Mouse (Mus musculus) neural tube, embryonic 12.5 days (tissue): ENCODE measurements around the gene Dnaic2. TPM values are rescaled to one million over a fixed set of nuclear protein-coding genes. Genes with fewer than 3 reads are reported as not detected.
A peak's percentile ranks its signal among the peaks of the same experiment; 100 is the strongest.

ENCODE experiments used
- ATAC-seq: fragments of 200-750 bp; cut with Nextera tagmentation; 2 replicates; pipeline ENCODE4 v1.8.0; 2017; ENCODE audit warnings: low read depth, mild to moderate bottlenecking, moderate TSS enrichment, moderate library complexity; ENCODE audit not compliant: low FRiP score
- H3K27ac ChIP-seq: fragments of 300-500 bp; sonication (generic); 2 replicates; pipeline ENCODE4 v1.5.1; 2016
- H3K27me3 ChIP-seq: fragments of 300-500 bp; sonication (generic); replicated peaks from 2 replicates; pipeline ENCODE4 v1.6.1; 2016; ENCODE audit warnings: mild to moderate bottlenecking
- H3K36me3 ChIP-seq: fragments of 300-500 bp; sonication (generic); 2 replicates; pipeline ENCODE4 v1.6.1; 2016; ENCODE audit warnings: mild to moderate bottlenecking
- H3K4me1 ChIP-seq: fragments of 300-500 bp; sonication (generic); 2 replicates; pipeline ENCODE4 v1.6.1; 2016
- H3K4me2 ChIP-seq: fragments of 300-500 bp; sonication (generic); replicated peaks from 2 replicates; pipeline ENCODE4 v1.6.1; 2016; ENCODE audit warnings: mild to moderate bottlenecking
- H3K4me3 ChIP-seq: fragments of 300-500 bp; sonication (generic); 2 replicates; pipeline ENCODE4 v1.5.1; 2016
- H3K9ac ChIP-seq: fragments of 300-500 bp; sonication (generic); 2 replicates; pipeline ENCODE4 v1.6.1; 2016; ENCODE audit warnings: mild to moderate bottlenecking
- H3K9me3 ChIP-seq: fragments of 300-500 bp; sonication (generic); 2 replicates; pipeline ENCODE4 v1.6.1; 2016; ENCODE audit warnings: mild to moderate bottlenecking
- WGBS: fragments of 180-500 bp; shearing (Covaris S2); methylation state at CpG from one replicate; pipeline ENCODE4 v1.1.7; 2016; 5-methylcytosine and 5-hydroxymethylcytosine counted together
- polyA plus RNA-seq: library from polyadenylated mRNA; unstranded; fragments of >200 nt; fragmentation: Nextera tagmentation; extraction: Ambion mirVana; gene quantifications from 2 replicates; pipeline ENCODE4 v1.2.1, GENCODE M21; 2016

The Dnaic2 gene
- polyA plus RNA-seq, 1 experiment from 2014 or later: 4.2 TPM

DNA sequence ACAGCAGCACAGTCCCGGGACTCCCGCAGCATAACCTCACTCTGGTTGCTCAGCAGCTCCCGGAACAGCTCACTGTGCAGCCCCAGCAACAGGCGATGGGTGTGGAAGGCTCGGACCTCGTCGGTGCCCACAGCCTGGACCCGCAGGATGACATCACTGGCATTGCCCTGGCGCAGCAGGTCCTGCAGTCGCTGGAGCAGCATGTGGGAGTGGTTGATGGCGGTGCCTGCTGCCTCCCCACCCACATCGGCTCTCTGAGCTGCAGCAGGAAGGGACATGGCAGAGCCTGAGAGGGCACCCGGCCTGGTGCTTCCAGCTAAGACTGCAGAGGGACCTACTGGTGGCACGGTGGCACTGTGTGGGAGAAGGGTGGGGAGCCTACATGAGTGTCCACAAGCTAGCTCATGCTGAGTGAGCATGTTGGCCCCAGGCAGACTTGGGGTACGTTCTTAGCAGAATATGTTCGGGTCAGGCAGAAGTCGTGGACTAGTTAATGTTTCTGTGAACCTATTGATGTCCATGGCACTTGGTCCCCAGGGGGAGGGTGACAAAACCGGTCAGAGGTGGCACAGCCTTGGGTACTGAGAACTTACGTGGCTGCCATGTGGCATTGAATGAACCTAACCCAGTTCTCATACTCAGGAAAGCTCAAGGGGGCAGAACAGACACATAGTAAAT, 66.8 kb downstream of the Dnaic2 start:
- ATAC-seq: no peak
- Histone ChIP-seq H3K4me2 (peak overlapping the region; percentile 95), H3K9me3 (no peaks in the 10 kb centered on the region), H3K4me3 (peak overlapping the region; percentile 21), H3K4me1 (peaks cover 75% of the 10 kb centered on the region), H3K36me3 (no peaks in the 10 kb centered on the region), H3K9ac (no peak overlapping the region; the same call in 1 of the 2 replicates), H3K27me3 (peaks cover 42% of the 10 kb centered on the region), H3K27ac (no peak overlapping the region)
- WGBS: 53% methylated on average over 19 of the region's 19 CpGs

DNA sequence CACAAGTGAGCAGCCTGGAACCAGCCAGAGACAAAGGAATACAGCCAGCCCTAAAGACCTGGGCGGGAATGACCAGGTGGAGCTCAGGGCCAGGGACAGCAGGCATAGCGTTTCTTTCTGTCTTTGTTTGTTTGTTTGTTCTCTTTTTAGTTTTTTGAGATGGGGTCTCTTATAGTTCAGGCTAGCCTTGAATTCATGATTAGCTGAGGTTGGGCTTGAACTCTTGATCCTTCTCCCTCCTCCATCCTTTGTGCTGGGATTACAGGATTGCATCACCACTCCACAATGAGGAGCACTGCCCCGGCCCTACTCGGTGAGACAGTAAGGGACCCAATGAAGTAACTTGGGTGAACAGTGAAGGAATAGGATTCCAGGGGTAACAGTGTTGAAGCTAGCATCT, 67.5 kb downstream of the Dnaic2 start:
- Histone ChIP-seq H3K4me2 (peak overlapping the region; percentile 95), H3K36me3 (no peaks in the 10 kb centered on the region), H3K27me3 (peaks cover 35% of the 10 kb centered on the region), H3K9me3 (no peaks in the 10 kb centered on the region), H3K4me3 (peak overlapping the region; percentile 21), H3K4me1 (peaks cover 68% of the 10 kb centered on the region), H3K9ac (peak overlapping the region; percentile 52; the same call in 1 of the 2 replicates), H3K27ac (peak overlapping the region; percentile 83)
- ATAC-seq: peak; percentile 27
- 27% methylated on average over 4 of the region's 4 CpGs for WGBS

DNA sequence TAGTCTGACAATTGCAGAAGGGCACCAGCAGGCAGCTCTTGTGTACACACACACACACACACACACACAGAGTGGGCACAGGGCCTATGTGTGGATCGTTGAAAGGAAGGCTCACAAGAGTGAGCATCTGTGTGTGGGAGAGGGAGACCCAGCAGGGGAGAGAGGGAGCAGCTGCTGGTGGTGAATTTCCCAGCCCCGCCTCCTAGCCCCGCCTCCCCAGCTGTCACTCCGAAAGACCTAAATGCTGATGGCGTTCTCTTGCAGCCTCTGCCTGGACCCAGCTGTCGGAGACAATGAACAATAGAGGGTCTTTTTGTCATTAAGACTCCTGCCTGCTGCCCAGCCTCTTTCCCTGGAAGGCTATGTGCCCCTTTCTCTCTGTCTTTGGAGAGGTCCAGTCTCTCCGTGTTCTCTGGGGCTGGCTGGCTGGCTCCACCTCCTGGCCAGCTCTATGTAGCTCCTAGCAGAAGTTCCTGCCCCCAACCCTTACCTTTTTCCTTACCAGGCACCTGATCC, 68.1 kb downstream of the Dnaic2 start:
- Histone ChIP-seq H3K27ac (peak overlapping the region; percentile 87), H3K9ac (peak overlapping the region; percentile 52; the same call in 1 of the 2 replicates), H3K36me3 (no peaks in the 10 kb centered on the region), H3K4me2 (peak overlapping the region; percentile 95), H3K27me3 (peaks cover 29% of the 10 kb centered on the region), H3K4me1 (peaks cover 64% of the 10 kb centered on the region), H3K9me3 (no peaks in the 10 kb centered on the region), H3K4me3 (peak overlapping the region; percentile 35)
- 0% methylated on average over 7 of the region's 7 CpGs for WGBS
- ATAC-seq: peak; percentile 88

DNA sequence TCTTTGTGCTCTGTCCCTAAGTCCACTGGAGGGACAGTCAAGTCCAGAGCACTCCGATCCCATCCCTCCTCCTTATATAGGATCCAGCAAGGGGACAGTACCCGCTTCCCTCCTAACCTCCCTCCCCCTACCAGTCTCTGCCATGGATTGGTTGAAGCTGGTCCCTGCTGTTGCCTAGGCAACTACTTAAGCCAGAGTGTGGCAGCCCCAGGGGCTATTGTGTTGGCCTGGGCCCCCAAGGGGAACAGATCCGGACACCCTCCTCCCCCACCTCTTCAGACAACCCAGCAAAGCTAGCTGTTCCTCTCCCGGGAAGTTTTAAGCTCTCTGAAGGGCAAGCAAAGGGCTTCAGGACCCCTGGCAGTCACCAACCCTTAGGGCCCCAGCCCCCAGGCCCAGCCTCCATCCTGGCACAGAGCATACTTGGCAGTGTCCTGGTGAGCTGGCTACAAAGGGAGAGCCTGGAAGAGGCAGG, 68.7 kb downstream of the Dnaic2 start, which contains the start of gene Btbd17:
Gene Btbd17 (minus strand): TSS at position 98 of the 475 bp plus-strand sequence.
- H3K27me3 ChIP-seq: peaks cover 25% of the 10 kb centered on the region
- H3K9ac ChIP-seq: peak within 1 kb of the TSS; percentile 52; the same call in 1 of the 2 replicates
- peak; percentile 89 for ATAC-seq
- H3K4me1 ChIP-seq: peaks cover 61% of the 10 kb centered on the region
- WGBS: under 1% methylated on average over 4 of the region's 4 CpGs
- no peaks in the 10 kb centered on the region for H3K9me3 ChIP-seq
- peak within 1 kb of the TSS; percentile 87 for H3K27ac ChIP-seq
- peak within 1 kb of the TSS; percentile 95 for H3K4me2 ChIP-seq
- no peaks in the 10 kb centered on the region for H3K36me3 ChIP-seq
- peak within 1 kb of the TSS; percentile 35 for H3K4me3 ChIP-seq

DNA sequence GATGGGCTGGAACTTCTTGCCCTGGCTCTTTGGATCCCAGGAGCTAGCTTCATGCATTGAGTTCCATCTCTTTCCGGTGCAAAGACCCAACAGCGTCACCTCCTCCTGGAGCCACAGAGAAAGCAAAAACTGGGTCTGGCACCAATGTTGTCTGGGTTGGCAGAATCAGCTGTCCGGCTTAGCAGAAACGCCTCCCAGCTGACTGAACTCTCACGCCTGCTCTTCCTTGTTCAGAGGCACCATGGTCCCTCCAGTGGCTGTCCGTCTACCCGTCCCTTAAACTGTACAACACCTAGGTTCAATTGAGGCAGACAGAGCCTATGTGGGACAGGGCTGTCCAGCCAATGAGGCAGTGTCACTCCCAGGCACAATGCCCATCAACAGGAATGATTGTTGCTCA, 70.0 kb downstream of the Dnaic2 start:
- H3K9ac ChIP-seq: no peak overlapping the region
- WGBS: 93% methylated on average over 7 of the region's 7 CpGs
- H3K27ac ChIP-seq: no peak overlapping the region; the same call in 1 of the 2 replicates
- no peak overlapping the region for H3K4me3 ChIP-seq
- H3K9me3 ChIP-seq: no peaks in the 10 kb centered on the region
- H3K36me3 ChIP-seq: no peaks in the 10 kb centered on the region
- H3K27me3 ChIP-seq: peaks cover 12% of the 10 kb centered on the region
- no peak for ATAC-seq
- peaks cover 48% of the 10 kb centered on the region for H3K4me1 ChIP-seq
- H3K4me2 ChIP-seq: no peak overlapping the region

DNA sequence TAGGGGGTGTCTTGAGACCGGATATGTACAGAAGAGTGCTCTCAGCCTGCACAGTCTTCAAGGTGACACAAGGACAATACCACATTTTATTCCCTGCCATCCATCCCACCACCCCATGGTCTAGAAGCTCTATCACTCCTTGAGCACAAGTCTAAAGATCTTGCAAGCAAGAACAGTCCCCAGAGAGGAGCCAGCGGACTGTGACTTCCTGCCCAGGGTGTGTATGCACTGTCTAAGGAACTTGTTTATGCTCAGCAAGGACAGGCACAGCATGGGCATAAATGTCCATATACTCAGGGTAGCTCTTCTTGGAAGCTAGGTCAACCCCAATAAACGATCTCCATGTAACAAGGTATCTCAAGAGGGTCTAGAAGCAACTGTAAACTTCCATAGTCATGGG, 70.8 kb downstream of the Dnaic2 start:
- 0 out of 2 replicates have a peak, but pooled peaks cover 5% of the 10 kb centered on the region for H3K27me3 ChIP-seq
- no peaks in the 10 kb centered on the region for H3K9me3 ChIP-seq
- ATAC-seq: no peak
- no peak overlapping the region for H3K27ac ChIP-seq
- H3K9ac ChIP-seq: no peak overlapping the region
- H3K4me3 ChIP-seq: no peak overlapping the region
- no peaks in the 10 kb centered on the region for H3K36me3 ChIP-seq
- H3K4me2 ChIP-seq: no peak overlapping the region
- H3K4me1 ChIP-seq: peaks cover 42% of the 10 kb centered on the region
- WGBS: 95% methylated on average over 3 of the region's 3 CpGs

- Histone ChIP-seq H3K4me1 (peaks cover 40% of the 10 kb centered on the region), H3K4me3 (no peak within 1 kb of the TSS), H3K27ac (no peak within 1 kb of the TSS), H3K36me3 (no peaks in the 10 kb centered on the region), H3K9ac (no peak within 1 kb of the TSS), H3K27me3 (0 out of 2 replicates have a peak, but pooled peaks cover 5% of the 10 kb centered on the region), H3K4me2 (no peak within 1 kb of the TSS), H3K9me3 (no peaks in the 10 kb centered on the region)
- ATAC-seq: no peak
- WGBS: 94% methylated on average over 3 of the region's 3 CpGs
Measured at GRCm38 (mm10) chr11:114798624-114799023, 71.4 kb downstream of the Dnaic2 start, which contains the start of gene Gpr142. TSS of gene Gpr142 (plus strand) at chr11:114798924.

GRCm38 (mm10) chr11:114801906-114802305, 74.7 kb downstream of the Dnaic2 start:
- ATAC-seq: no peak
- no peaks in the 10 kb centered on the region for H3K27me3 ChIP-seq
- no peak overlapping the region for H3K4me3 ChIP-seq
- no peak overlapping the region for H3K27ac ChIP-seq
- no peaks in the 10 kb centered on the region for H3K9me3 ChIP-seq
- no peak overlapping the region for H3K4me2 ChIP-seq
- no peaks in the 10 kb centered on the region for H3K36me3 ChIP-seq
- 91% methylated on average over 1 of the region's 1 CpGs for WGBS
- no peak overlapping the region for H3K9ac ChIP-seq
- H3K4me1 ChIP-seq: peaks cover 28% of the 10 kb centered on the region

GRCm38 (mm10) chr11:114802540-114803267, 75.5 kb downstream of the Dnaic2 start:
- Histone ChIP-seq H3K9me3 (no peaks in the 10 kb centered on the region), H3K9ac (no peak overlapping the region), H3K4me3 (no peak overlapping the region), H3K27me3 (no peaks in the 10 kb centered on the region), H3K27ac (no peak overlapping the region), H3K4me1 (peaks cover 33% of the 10 kb centered on the region), H3K4me2 (no peak overlapping the region), H3K36me3 (no peaks in the 10 kb centered on the region)
- ATAC-seq: no peak
- 70% methylated on average over 15 of the region's 15 CpGs for WGBS

- H3K27me3 ChIP-seq: no peaks in the 10 kb centered on the region
- 26% methylated on average over 8 of the region's 8 CpGs for WGBS
- no peak for ATAC-seq
- no peaks in the 10 kb centered on the region for H3K36me3 ChIP-seq
- H3K4me3 ChIP-seq: no peak overlapping the region
- no peak overlapping the region for H3K4me2 ChIP-seq
- H3K9me3 ChIP-seq: no peaks in the 10 kb centered on the region
- peaks cover 39% of the 10 kb centered on the region for H3K4me1 ChIP-seq
- H3K9ac ChIP-seq: no peak overlapping the region
- H3K27ac ChIP-seq: no peak overlapping the region
Measured at GRCm38 (mm10) chr11:114803990-114804389, 76.8 kb downstream of the Dnaic2 start.

GRCm38 (mm10) chr11:114807025-114807424, 79.8 kb downstream of the Dnaic2 start:
- WGBS: 60% methylated on average over 2 of the region's 2 CpGs
- H3K4me1 ChIP-seq: peaks cover 39% of the 10 kb centered on the region
- no peak for ATAC-seq

More at GRCm38 (mm10) chr11:114807025-114807424, 79.8 kb downstream of the Dnaic2 start:
- no peaks in the 10 kb centered on the region for H3K36me3 ChIP-seq
- H3K9ac ChIP-seq: no peak overlapping the region; the same call in 1 of the 2 replicates
- H3K9me3 ChIP-seq: no peaks in the 10 kb centered on the region
- H3K27me3 ChIP-seq: no peaks in the 10 kb centered on the region
- H3K27ac ChIP-seq: no peak overlapping the region
- H3K4me2 ChIP-seq: no peak overlapping the region; the same call in 1 of the 2 replicates
- no peak overlapping the region for H3K4me3 ChIP-seq
